Mouse (Mus musculus) liver, embryonic 14.5 days (tissue): Measurements from ENCODE around the gene Ttl. TPM values are rescaled to one million over a fixed set of nuclear protein-coding genes. Genes with fewer than 3 reads are reported as not detected.

ENCODE experiments used
- ATAC-seq: fragments of 200-750 bp; cut with Nextera tagmentation; 2 replicates; pipeline ENCODE4 v1.8.0; 2017; ENCODE audit warnings: moderate number of reproducible peaks, mild to moderate bottlenecking, moderate library complexity; ENCODE audit not compliant: insufficient read depth
- DNase-seq, 3 experiments: peaks; one replicate each; pipeline ENCODE4 v3.0.0-alpha.2; 2012 to 2013; ENCODE audit warnings: low read depth in 3 of 3, low spot score in 3 of 3
- H3K27ac ChIP-seq: fragments of 300-500 bp; sonication (generic); 2 replicates; pipeline ENCODE4 v1.5.1; 2014; ENCODE audit warnings: moderate library complexity, mild to moderate bottlenecking, control low read depth, inconsistent platforms
- H3K27me3 ChIP-seq: fragments of 300-500 bp; sonication (generic); 2 replicates; pipeline ENCODE4 v1.6.1; 2014; ENCODE audit warnings: mild to moderate bottlenecking, low read length, moderate library complexity; ENCODE audit not compliant: control insufficient read depth, insufficient read depth
- H3K36me3 ChIP-seq: fragments of 300-500 bp; sonication (generic); replicated peaks from 2 replicates; pipeline ENCODE4 v1.6.1; 2014; ENCODE audit warnings: low read depth; ENCODE audit not compliant: control insufficient read depth, insufficient read depth
- H3K4me1 ChIP-seq, 2 experiments: fragments of 200-500 bp in 1 of 2; fragments of 300-500 bp in 1 of 2; sonication (generic) in 1 of 2; replicated peaks; 2 replicates each; pipeline ENCODE4 v1.6.1; 2012 to 2014; ENCODE audit warnings: antibody characterized with exemption in 1 of 2, inconsistent platforms in 1 of 2, low read length in 1 of 2; ENCODE audit not compliant: control insufficient read depth in 2 of 2, insufficient read depth in 2 of 2
- H3K4me2 ChIP-seq: fragments of 300-500 bp; sonication (generic); 2 replicates; pipeline ENCODE4 v1.6.1; 2014; ENCODE audit warnings: low read depth, mild to moderate bottlenecking, control low read depth, moderate library complexity
- H3K4me3 ChIP-seq, 2 experiments: fragments of 200-500 bp in 1 of 2; fragments of 300-500 bp in 1 of 2; sonication (generic) in 1 of 2; 2 replicates each; pipeline ENCODE4 v1.5.1; 2012 to 2014; ENCODE audit warnings: low read depth in 2 of 2, low read length in 2 of 2, mild to moderate bottlenecking in 2 of 2, control low read depth in 1 of 2, inconsistent platforms in 1 of 2, moderate library complexity in 1 of 2; ENCODE audit not compliant: insufficient read depth in 1 of 2
- H3K9ac ChIP-seq: fragments of 300-500 bp; sonication (generic); replicated peaks from 2 replicates; pipeline ENCODE4 v1.6.1; 2014; ENCODE audit warnings: mild to moderate bottlenecking, control low read depth, moderate library complexity
- H3K9me3 ChIP-seq: fragments of 300-500 bp; sonication (generic); 2 replicates; pipeline ENCODE4 v1.6.1; 2016; ENCODE audit warnings: low read length, mixed read lengths; ENCODE audit not compliant: control insufficient read depth
- CTCF ChIP-seq: IDR thresholded peaks from 2 replicates; pipeline ENCODE4 v1.5.1; 2016; ENCODE audit warnings: antibody characterized with exemption, low read depth, control low read depth
- EP300 ChIP-seq: IDR thresholded peaks from 2 replicates; pipeline ENCODE4 v1.6.1; 2016; ENCODE audit warnings: antibody characterized with exemption, low read depth
- WGBS: fragments of 180-500 bp; shearing (Covaris S2); extraction: QIAGEN DNeasy Blood & Tissue Kit; methylation state at CpG from one replicate; pipeline ENCODE4 v1.1.7; 2014; ENCODE audit not compliant: insufficient replicate concordance; 5-methylcytosine and 5-hydroxymethylcytosine counted together
- polyA plus RNA-seq, 2 experiments: library from polyadenylated mRNA; depleted of rRNA in 1 of 2; stranded (reverse) in 1 of 2; unstranded in 1 of 2; fragments of >200 nt; fragmentation: Nextera tagmentation in 1 of 2; extraction: Ambion mirVana in 1 of 2; gene quantifications; 2 replicates each; pipeline versions ENCODE4 v1.2.1 to v1.2.3; 2012 to 2014

The Ttl gene
- polyA plus RNA-seq, 2 experiments, result 1.2 to 1.5 TPM

GRCm38 (mm10) chr2:129130776-129131175 is 65.0 kb downstream of the Ttl start:
- Histone ChIP-seq H3K36me3 (peaks cover 16% of the 10 kb centered on the region; the same call in 1 of the 2 replicates), H3K4me2 (peak overlapping the region; percentile 100), H3K9ac (peak overlapping the region; percentile 84), H3K4me3 (peak overlapping the region; percentile 74 to 78; a peak in 3 of 4 replicates), H3K27me3 (no peaks in the 10 kb centered on the region), H3K9me3 (no peaks in the 10 kb centered on the region), H3K4me1 (peaks cover 12 to 18% of the 10 kb centered on the region in 2 experiments), H3K27ac (no peak overlapping the region)
- TF ChIP-seq EP300, result no peak
- no peak for ATAC-seq
- no peak for DNase-seq
- 87% methylated on average over 2 of the region's 2 CpGs for WGBS

- WGBS, result 82% methylated on average over 7 of the region's 7 CpGs
- no peak overlapping the region for H3K4me2 ChIP-seq
- no peak for DNase-seq
- peaks cover 7% of the 10 kb centered on the region; the same call in 1 of the 2 replicates for H3K36me3 ChIP-seq
- peaks cover 12 to 18% of the 10 kb centered on the region in 2 experiments for H3K4me1 ChIP-seq
- ATAC-seq, result no peak
- no peaks in the 10 kb centered on the region for H3K9me3 ChIP-seq
- H3K27me3 ChIP-seq, result no peaks in the 10 kb centered on the region
- H3K4me3 ChIP-seq, result no peak overlapping the region
- H3K9ac ChIP-seq, result no peak overlapping the region
- TF ChIP-seq EP300, result no peak
- TF ChIP-seq CTCF, result no peak
- H3K27ac ChIP-seq, result no peak overlapping the region
Measured at GRCm38 (mm10) chr2:129132231-129132630, 66.5 kb downstream of the Ttl start.

GRCm38 (mm10) chr2:129133006-129133805 is 67.5 kb downstream of the Ttl start:
- Histone ChIP-seq H3K27ac (no peak overlapping the region), H3K9me3 (no peaks in the 10 kb centered on the region), H3K4me2 (no peak overlapping the region), H3K9ac (no peak overlapping the region), H3K4me3 (no peak overlapping the region), H3K4me1 (peaks cover 12 to 18% of the 10 kb centered on the region in 2 experiments), H3K27me3 (no peaks in the 10 kb centered on the region), H3K36me3 (peaks cover 7% of the 10 kb centered on the region; the same call in 1 of the 2 replicates)
- DNase-seq (no peak), ATAC-seq (no peak)
- TF ChIP-seq EP300 (no peak), CTCF (no peak)
- 86% methylated on average over 14 of the region's 14 CpGs for WGBS

GRCm38 (mm10) chr2:129139906-129140305 is 74.2 kb downstream of the Ttl start:
- WGBS, result 74% methylated on average over 10 of the region's 10 CpGs
- no peak overlapping the region for H3K4me2 ChIP-seq
- ATAC-seq, result no peak

More at GRCm38 (mm10) chr2:129139906-129140305, 74.2 kb downstream of the Ttl start:
- H3K36me3 ChIP-seq, result no peaks in the 10 kb centered on the region
- H3K4me1 ChIP-seq, result no peaks in the 10 kb centered on the region
- H3K9me3 ChIP-seq, result no peaks in the 10 kb centered on the region
- H3K4me3 ChIP-seq, result no peak overlapping the region
- H3K27ac ChIP-seq, result no peak overlapping the region
- TF ChIP-seq CTCF (no peak), EP300 (no peak)
- DNase-seq, result no peak
- no peak overlapping the region for H3K9ac ChIP-seq
- no peaks in the 10 kb centered on the region for H3K27me3 ChIP-seq

Other genes with a start within 250 kb of the Ttl start
- 3.0 and 4.2 TPM in 2 replicates for gene Tmem87b, start 247.8 kb upstream of the Ttl start, polyA plus RNA-seq (2012; rRNA removed)
- gene Tmem87b, start 247.8 kb upstream of the Ttl start, polyA plus RNA-seq (2014; fragmentation: Nextera tagmentation; extraction: Ambion mirVana), result 6.7 and 7.6 TPM in 2 replicates
- gene Fbln7, start 203.0 kb upstream of the Ttl start, polyA plus RNA-seq (2012; rRNA removed), result 0.15 and 0.17 TPM in 2 replicates
- gene Fbln7, start 203.0 kb upstream of the Ttl start, polyA plus RNA-seq (2014; fragmentation: Nextera tagmentation; extraction: Ambion mirVana), result 0.33 TPM in 2 replicates
- gene Zc3h8, start 121.9 kb upstream of the Ttl start, polyA plus RNA-seq (2012; rRNA removed), result 1.4 and 2.6 TPM in 2 replicates
- 2.4 and 3.0 TPM in 2 replicates for gene Zc3h8, start 121.9 kb upstream of the Ttl start, polyA plus RNA-seq (2014; fragmentation: Nextera tagmentation; extraction: Ambion mirVana)
- gene Zc3h6, start 98.5 kb upstream of the Ttl start, polyA plus RNA-seq (2012; rRNA removed), result 0.49 and 0.56 TPM in 2 replicates
- 0.75 and 0.76 TPM in 2 replicates for gene Zc3h6, start 98.5 kb upstream of the Ttl start, polyA plus RNA-seq (2014; fragmentation: Nextera tagmentation; extraction: Ambion mirVana)
- 1.3 and 1.8 TPM in 2 replicates for gene Gm10762, start 98.2 kb upstream of the Ttl start, polyA plus RNA-seq (2012; rRNA removed)
- gene Gm10762, start 98.2 kb upstream of the Ttl start, polyA plus RNA-seq (2014; fragmentation: Nextera tagmentation; extraction: Ambion mirVana), result 2.4 and 3.3 TPM in 2 replicates
- gene Vinac1, start 17.8 kb upstream of the Ttl start, polyA plus RNA-seq (2012; rRNA removed), result 0.01 and 0.03 TPM in 2 replicates
- gene Vinac1, start 17.8 kb upstream of the Ttl start, polyA plus RNA-seq (2014; fragmentation: Nextera tagmentation; extraction: Ambion mirVana), result 0.04 TPM in 1 of 2 replicates, not detected in the other
- gene Polr1b, start 35.1 kb downstream of the Ttl start, polyA plus RNA-seq (2012; rRNA removed), result 11.6 and 14.0 TPM in 2 replicates
- 5.3 and 6.5 TPM in 2 replicates for gene Polr1b, start 35.1 kb downstream of the Ttl start, polyA plus RNA-seq (2014; fragmentation: Nextera tagmentation; extraction: Ambion mirVana)
- 9.2 and 12.8 TPM in 2 replicates for gene Chchd5, start 63.8 kb downstream of the Ttl start, polyA plus RNA-seq (2012; rRNA removed)
- 9.1 and 11.6 TPM in 2 replicates for gene Chchd5, start 63.8 kb downstream of the Ttl start, polyA plus RNA-seq (2014; fragmentation: Nextera tagmentation; extraction: Ambion mirVana)
- gene Slc20a1, start 132.8 kb downstream of the Ttl start, polyA plus RNA-seq (2012; rRNA removed), result 37.7 and 50.7 TPM in 2 replicates
- 42.7 and 49.2 TPM in 2 replicates for gene Slc20a1, start 132.8 kb downstream of the Ttl start, polyA plus RNA-seq (2014; fragmentation: Nextera tagmentation; extraction: Ambion mirVana)
- 7.0 and 11.0 TPM in 2 replicates for gene Ckap2l, start 231.3 kb downstream of the Ttl start, polyA plus RNA-seq (2012; rRNA removed)
- gene Ckap2l, start 231.3 kb downstream of the Ttl start, polyA plus RNA-seq (2014; fragmentation: Nextera tagmentation; extraction: Ambion mirVana), result 39.3 and 41.3 TPM in 2 replicates
- gene Il1a, start 244.0 kb downstream of the Ttl start, polyA plus RNA-seq (2012; rRNA removed), result 1.8 and 2.5 TPM in 2 replicates
- 3.4 and 4.6 TPM in 2 replicates for gene Il1a, start 244.0 kb downstream of the Ttl start, polyA plus RNA-seq (2014; fragmentation: Nextera tagmentation; extraction: Ambion mirVana)